Mouse (Mus musculus): ENCODE data around the gene Zfp287. TPM values are rescaled to one million over a fixed set of nuclear protein-coding genes. Genes with fewer than 3 reads are reported as not detected.
"Not testable (repeated sequence)": the region's sequence is repeated elsewhere in the genome, so short reads cannot be mapped to it uniquely, and the experiment has no call there.

Gene Zfp287
- 21.2 and 22.2 TPM in 2 replicates for polyA plus RNA-seq (2015; fragmentation: Nextera tagmentation; extraction: Ambion mirVana)

DNA sequence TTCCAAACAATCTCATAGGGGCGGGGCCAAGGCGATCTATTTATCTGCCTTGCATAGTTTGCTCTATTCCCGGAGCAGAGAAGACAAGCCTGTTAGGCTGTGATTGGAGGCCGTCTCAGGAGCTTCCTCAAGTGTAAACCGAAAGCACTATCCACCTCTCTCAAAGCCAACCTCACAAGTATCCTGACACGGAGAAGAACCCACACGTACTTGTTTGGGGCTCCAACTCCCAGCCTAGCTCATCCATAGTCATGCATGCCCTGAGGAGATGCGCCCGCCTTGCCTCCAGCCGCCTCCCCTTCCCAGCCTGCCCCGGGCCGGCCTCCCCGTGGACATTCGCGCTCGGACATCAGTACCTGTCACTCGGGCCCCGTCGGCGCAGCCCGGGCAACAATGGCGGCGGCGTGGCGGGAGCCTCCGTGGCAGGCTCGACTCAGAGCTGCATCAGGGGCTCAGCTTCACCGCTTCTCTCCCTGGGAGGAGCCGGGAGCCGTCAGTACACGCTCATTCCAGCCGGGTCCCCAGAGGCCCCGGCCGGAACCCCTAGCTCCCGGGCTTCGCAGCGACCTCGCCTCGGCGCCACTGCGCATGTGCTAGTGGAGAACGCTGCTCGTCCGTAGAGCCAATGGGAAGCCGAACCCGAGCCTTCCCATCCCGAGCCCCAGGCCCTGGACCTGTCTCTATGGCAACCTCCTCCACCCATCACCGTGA is at the start of gene Zfp287:
Gene Zfp287, minus strand, starts transcription at position 595 of the 711 bp plus-strand sequence.
- peaks cover 23% of the 10 kb centered on the region for H3K4me1 ChIP-seq (replicated peaks)
- ATAC-seq: peak; percentile 100
- WGBS: under 1% methylated on average over 48 of the region's 48 CpGs

DNA sequence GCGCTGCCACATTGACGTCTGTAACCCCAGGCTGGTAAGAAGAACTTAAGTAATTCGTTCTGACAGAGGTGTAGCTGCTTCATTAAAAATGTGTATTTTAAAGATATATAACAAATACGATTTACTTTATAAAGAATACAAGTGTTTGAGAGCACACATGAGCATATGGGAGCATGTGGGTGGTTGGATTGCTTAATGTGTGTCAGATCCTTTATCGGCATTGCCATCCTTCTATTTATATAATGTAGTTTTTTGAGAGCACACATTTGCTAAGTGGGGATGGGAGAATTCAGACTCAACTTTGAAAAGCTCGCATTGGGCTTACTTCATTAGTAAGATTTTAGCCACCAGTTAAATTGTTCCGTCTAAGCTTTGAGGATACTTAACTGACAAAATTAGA is 44.8 kb upstream of the Zfp287 start:
- WGBS: 95% methylated on average over 7 of the region's 7 CpGs
- Histone ChIP-seq H3K4me1 (replicated peaks) (no peaks in the 10 kb centered on the region), H3K27ac (no peak overlapping the region), H3K36me3 (peaks cover 60% of the 10 kb centered on the region), H3K4me2 (replicated peaks) (no peak overlapping the region), H3K27me3 (no peaks in the 10 kb centered on the region), H3K9ac (replicated peaks) (no peak overlapping the region), H3K4me3 (replicated peaks) (no peak overlapping the region), H3K9me3 (peaks cover 49% of the 10 kb centered on the region)
- ATAC-seq: no peak

More for the DNA sequence above, at the start of gene Zfp287:
- Histone ChIP-seq H3K36me3 (peaks cover 19% of the 10 kb centered on the region), H3K4me3 (replicated peaks) (peak within 1 kb of the TSS; percentile 78), H3K27me3 (0 out of 2 replicates have a peak, but pooled peaks cover 3% of the 10 kb centered on the region), H3K9ac (replicated peaks) (peak within 1 kb of the TSS; percentile 83), H3K27ac (peak within 1 kb of the TSS; percentile 96), H3K4me2 (replicated peaks) (peak within 1 kb of the TSS; percentile 72), H3K9me3 (no peaks in the 10 kb centered on the region)

DNA sequence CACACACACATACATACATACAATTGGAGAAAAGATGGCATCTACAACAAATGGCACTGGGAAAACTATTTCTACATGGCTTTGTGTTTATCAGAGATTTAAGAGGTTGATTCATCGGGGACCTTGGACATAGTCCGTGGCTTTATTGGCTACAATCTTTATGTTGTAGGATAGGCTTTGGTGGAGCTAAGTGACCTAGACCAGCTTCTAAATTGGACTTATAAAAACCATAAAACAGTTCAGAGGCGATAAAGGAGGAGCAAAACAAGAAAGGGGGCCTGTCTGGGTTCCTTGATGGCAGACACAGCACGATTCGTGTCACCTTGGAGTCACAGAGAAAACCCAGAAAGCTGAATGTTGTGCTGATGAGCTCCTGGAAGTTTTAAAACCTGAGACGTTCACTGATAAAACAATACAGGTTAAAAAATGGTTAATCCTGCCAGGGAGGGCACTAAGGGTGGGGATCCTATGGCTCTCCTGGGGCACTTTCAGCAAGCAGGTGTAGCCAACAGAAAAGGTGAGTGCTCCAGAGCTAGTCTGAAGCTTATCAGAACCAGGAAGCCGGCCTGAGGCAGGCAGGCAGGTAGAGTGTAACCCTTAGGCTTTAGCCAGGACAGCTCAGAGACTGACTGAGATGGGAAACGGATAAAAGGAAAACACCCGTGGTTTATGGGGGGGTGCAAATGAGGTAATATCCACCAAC is 29.2 kb upstream of the Zfp287 start:
- 79% methylated on average over 9 of the region's 9 CpGs for WGBS
- Histone ChIP-seq H3K27me3 (peaks cover 15% of the 10 kb centered on the region), H3K36me3 (no peaks in the 10 kb centered on the region), H3K4me1 (replicated peaks) (peaks cover 6% of the 10 kb centered on the region; the same call in 1 of the 2 replicates), H3K27ac (no peak overlapping the region), H3K9me3 (no peaks in the 10 kb centered on the region), H3K4me3 (replicated peaks) (no peak overlapping the region), H3K9ac (replicated peaks) (no peak overlapping the region), H3K4me2 (replicated peaks) (no peak overlapping the region)
- ATAC-seq: no peak

DNA sequence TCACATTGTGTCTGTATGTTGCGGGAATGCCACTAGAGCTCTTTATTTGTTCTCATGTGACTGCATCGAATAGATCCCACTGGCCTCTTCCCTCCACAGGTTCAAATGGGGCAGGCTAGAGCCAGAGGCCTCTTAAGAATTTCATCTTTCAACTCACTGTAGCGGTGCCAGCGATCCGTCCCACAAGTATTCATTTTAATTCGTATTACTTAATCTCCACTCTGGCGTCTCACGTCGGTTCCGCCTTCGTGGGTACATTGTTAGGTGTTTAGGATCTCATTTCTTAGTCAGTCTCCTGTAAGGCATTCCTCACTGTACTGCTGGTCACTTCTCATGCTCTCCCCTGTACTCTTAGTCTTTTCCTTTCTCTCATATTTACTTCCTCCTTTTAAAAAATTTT is 26.8 kb upstream of the Zfp287 start:
- ATAC-seq: no peak
- Histone ChIP-seq H3K27me3 (peaks cover 15% of the 10 kb centered on the region), H3K9ac (replicated peaks) (no peak overlapping the region), H3K27ac (no peak overlapping the region), H3K4me1 (replicated peaks) (peaks cover 6% of the 10 kb centered on the region; the same call in 1 of the 2 replicates), H3K4me3 (replicated peaks) (no peak overlapping the region), H3K36me3 (no peaks in the 10 kb centered on the region), H3K9me3 (no peaks in the 10 kb centered on the region), H3K4me2 (replicated peaks) (no peak overlapping the region)
- WGBS: 71% methylated on average over 11 of the region's 11 CpGs

DNA sequence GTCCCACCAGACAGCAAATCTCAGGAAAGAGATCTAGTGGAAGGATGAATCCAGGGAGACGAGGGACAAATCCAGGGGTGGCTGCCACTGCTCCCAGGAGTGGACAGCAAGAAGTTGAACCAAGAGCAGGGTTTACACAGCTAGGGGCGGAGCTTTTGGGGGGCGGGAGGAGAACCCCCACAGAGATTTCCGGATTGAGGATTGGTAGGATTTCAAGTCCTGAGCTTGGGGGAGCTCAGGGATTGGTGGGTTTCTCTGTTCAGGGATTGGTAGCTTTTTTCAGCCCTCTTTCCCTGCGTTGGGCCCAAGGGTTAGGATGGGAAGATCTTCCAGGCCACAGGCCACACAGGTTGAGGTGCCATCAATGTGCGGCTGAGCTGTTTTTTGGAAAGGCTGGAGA is 26.2 kb upstream of the Zfp287 start:
- Histone ChIP-seq H3K4me2 (replicated peaks) (no peak overlapping the region), H3K27ac (no peak overlapping the region), H3K4me3 (replicated peaks) (no peak overlapping the region), H3K36me3 (no peaks in the 10 kb centered on the region), H3K4me1 (replicated peaks) (peaks cover 6% of the 10 kb centered on the region; the same call in 1 of the 2 replicates), H3K9me3 (no peaks in the 10 kb centered on the region), H3K9ac (replicated peaks) (no peak overlapping the region), H3K27me3 (peaks cover 15% of the 10 kb centered on the region)
- no peak for ATAC-seq
- 82% methylated on average over 6 of the region's 6 CpGs for WGBS

DNA sequence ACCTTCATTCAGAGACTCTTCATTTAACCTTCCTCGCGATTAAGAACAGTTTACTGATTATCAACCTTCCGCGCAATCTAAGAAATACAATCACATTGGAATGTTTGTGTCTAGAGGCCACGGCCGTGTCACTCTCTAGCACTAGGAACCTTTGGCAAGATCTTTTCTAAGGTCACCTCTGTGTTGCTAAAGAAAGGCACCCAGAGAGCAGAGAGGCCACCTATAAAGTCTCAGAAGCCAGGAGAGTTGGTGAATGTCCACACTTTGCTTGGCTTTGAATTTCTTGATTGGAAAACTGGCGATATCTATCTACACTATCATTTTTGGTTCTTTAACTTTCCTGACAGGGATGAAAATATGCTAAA is 25.4 kb upstream of the Zfp287 start:
- peaks cover 15% of the 10 kb centered on the region for H3K27me3 ChIP-seq
- no peak; the same call in 1 of the 2 replicates for ATAC-seq
- peak overlapping the region; percentile 51; the same call in 1 of the 2 replicates for H3K9ac ChIP-seq (replicated peaks)
- H3K36me3 ChIP-seq: no peaks in the 10 kb centered on the region
- H3K4me2 ChIP-seq (replicated peaks): peak overlapping the region; percentile 55
- H3K4me3 ChIP-seq (replicated peaks): peak overlapping the region; percentile 36
- peaks cover 6% of the 10 kb centered on the region; the same call in 1 of the 2 replicates for H3K4me1 ChIP-seq (replicated peaks)
- H3K9me3 ChIP-seq: no peaks in the 10 kb centered on the region
- WGBS: 7% methylated on average over 7 of the region's 7 CpGs
- H3K27ac ChIP-seq: no peak overlapping the region

DNA sequence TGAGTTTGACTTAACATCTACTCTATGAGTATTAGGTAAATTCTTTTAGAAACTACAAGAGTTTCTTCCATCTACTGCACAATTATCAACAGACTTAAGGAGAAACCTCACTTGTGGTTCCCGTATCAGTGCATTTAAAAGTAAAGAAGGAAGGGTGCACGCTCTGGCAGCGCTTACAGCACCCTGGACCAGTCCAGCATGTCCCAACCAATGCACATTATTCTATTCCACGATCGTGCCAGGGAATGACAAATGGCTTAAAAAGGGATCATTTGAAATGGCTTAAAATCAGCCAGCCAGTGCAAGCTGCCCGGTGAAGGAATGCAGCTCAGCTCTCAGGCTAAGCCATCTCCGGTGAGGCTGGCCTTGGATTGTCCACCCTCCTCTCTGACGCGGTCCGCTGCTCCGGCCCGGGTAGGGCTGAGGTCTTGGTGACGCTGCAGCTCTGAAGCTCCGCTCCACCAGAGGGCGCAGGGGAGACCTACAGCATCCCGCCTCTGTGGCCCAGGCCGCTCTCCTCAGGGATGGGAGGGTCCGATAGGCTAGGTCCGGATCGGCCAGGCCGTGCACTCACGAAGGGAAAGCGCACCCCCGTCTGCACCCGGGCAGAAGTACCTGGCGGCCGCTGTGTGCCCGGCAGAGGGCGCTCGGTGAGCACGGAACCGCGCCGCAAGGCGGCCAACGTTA is 24.9 kb upstream of the Zfp287 start:
- Histone ChIP-seq H3K9me3 (no peaks in the 10 kb centered on the region), H3K27ac (no peak overlapping the region)
- 7% methylated on average over 36 of the region's 36 CpGs for WGBS

DNA sequence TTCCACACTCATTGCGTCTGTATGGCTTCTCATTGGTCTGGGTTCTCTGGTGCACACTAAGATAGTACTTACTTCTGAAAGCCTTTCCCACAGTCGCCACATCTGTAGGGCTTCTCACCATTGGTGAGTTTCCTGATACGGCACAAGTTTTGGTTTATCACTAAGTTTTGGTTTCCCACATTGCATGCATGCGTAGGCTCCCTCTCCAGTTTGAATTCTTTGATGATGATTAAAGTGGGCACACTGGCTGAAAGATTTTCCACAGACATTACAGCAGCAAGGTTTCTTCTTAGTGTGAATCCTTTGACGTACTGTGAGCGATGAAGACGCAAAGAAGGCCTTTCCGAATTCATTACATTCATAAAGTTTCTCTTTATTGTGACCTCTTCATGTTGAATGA is 21.1 kb upstream of the Zfp287 start, which contains the start of gene Gm10428:
Gene Gm10428, plus strand, starts transcription at position 321 of the 400 bp plus-strand sequence.
- Histone ChIP-seq H3K36me3 (no peaks in the 10 kb centered on the region), H3K4me3 (replicated peaks) (no peak within 1 kb of the TSS), H3K27ac (no peak within 1 kb of the TSS), H3K4me1 (replicated peaks) (peaks cover 6% of the 10 kb centered on the region; the same call in 1 of the 2 replicates), H3K4me2 (replicated peaks) (no peak within 1 kb of the TSS), H3K27me3 (peaks cover 10% of the 10 kb centered on the region), H3K9me3 (no peaks in the 10 kb centered on the region), H3K9ac (replicated peaks) (no peak within 1 kb of the TSS)
- ATAC-seq: no peak
- WGBS: 90% methylated on average over 8 of the region's 8 CpGs

More for the DNA sequence above, 24.9 kb upstream of the Zfp287 start:
- H3K9ac ChIP-seq (replicated peaks): peak overlapping the region; percentile 51
- peaks cover 6% of the 10 kb centered on the region; the same call in 1 of the 2 replicates for H3K4me1 ChIP-seq (replicated peaks)
- peak overlapping the region; percentile 55 for H3K4me2 ChIP-seq (replicated peaks)
- H3K36me3 ChIP-seq: no peaks in the 10 kb centered on the region
- peaks cover 15% of the 10 kb centered on the region for H3K27me3 ChIP-seq
- peak overlapping the region; percentile 36 for H3K4me3 ChIP-seq (replicated peaks)
- ATAC-seq: peak; percentile 100

DNA sequence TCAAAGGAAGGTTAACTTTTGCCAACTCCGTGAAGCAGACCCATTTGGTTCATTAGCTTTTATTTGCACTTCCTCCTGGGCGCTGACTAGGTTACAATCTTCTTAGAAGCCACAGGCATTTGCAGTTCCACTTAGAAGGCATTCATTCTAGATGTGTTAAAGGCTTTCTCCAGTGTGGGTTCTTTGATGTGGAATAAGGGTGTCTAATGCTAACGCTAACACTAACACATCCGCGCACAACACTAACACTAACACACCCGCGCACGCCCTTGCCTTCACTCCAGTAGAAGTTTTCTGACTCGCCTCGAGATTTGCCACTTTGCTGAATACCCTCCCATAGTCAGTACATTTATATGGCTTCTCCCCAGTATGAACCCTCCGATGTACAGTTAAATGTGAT is 20.5 kb upstream of the Zfp287 start:
- H3K4me2 ChIP-seq (replicated peaks): no peak overlapping the region
- H3K9me3 ChIP-seq: no peaks in the 10 kb centered on the region
- no peak for ATAC-seq
- 79% methylated on average over 11 of the region's 11 CpGs for WGBS
- H3K4me3 ChIP-seq (replicated peaks): no peak overlapping the region
- no peak overlapping the region for H3K27ac ChIP-seq
- H3K9ac ChIP-seq (replicated peaks): no peak overlapping the region
- peaks cover 9% of the 10 kb centered on the region; the same call in 1 of the 2 replicates for H3K27me3 ChIP-seq
- H3K4me1 ChIP-seq (replicated peaks): peaks cover under 1% of the 10 kb centered on the region; the same call in 1 of the 2 replicates
- H3K36me3 ChIP-seq: no peaks in the 10 kb centered on the region

DNA sequence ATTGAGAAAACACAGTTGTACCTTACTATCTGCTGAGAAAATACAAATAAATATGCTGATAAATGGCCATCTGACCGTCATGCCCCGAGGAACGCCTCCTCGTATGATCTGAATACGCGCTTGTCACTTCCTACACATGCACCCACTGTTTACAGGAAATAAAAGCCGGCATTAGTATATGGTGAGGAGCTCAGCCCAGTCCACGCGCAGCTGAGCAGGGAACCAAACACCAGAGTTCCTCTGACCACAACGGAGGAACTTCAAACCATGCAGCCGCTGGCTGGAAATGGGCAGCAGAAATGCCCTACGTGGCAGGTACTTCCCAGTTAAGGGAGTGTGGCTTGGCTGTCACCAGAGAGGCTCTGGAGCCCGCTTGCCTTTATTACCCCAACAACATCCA is 17.7 kb upstream of the Zfp287 start:
- H3K4me2 ChIP-seq (replicated peaks); ATAC-seq: not testable (repeated sequence)
- WGBS: 92% methylated on average over 13 of the region's 13 CpGs

DNA sequence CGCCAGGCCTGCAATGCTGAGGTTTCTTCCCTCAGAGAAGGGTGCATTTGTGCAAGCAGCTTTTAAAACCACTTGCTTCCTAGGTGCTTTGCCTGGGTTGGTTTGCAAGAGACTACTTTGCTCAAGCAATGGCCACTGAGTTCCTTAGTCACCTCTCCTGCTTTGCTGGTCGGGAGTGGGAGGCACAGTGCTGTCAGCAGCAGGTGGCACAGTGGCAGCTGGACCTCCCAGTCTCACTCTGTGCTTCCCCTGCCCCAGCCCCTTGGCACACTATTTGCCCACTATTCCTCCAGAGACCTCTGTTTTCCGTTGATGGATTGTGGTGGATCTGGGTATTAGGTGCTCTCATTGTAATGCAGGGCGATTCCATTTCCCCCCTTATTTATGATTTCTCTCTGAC is 16.4 kb upstream of the Zfp287 start:
- WGBS: 77% methylated on average over 4 of the region's 4 CpGs

More for the DNA sequence above, 17.7 kb upstream of the Zfp287 start:
- not testable (repeated sequence) for H3K9me3 ChIP-seq; H3K36me3 ChIP-seq; H3K4me3 ChIP-seq (replicated peaks); H3K9ac ChIP-seq (replicated peaks); H3K4me1 ChIP-seq (replicated peaks); H3K27ac ChIP-seq; H3K27me3 ChIP-seq

More for the DNA sequence above, 16.4 kb upstream of the Zfp287 start:
- no peaks in the 10 kb centered on the region for H3K36me3 ChIP-seq
- H3K4me2 ChIP-seq (replicated peaks): no peak overlapping the region
- H3K9ac ChIP-seq (replicated peaks): no peak overlapping the region
- peaks cover 7% of the 10 kb centered on the region for H3K4me1 ChIP-seq (replicated peaks)
- H3K4me3 ChIP-seq (replicated peaks): no peak overlapping the region
- no peaks in the 10 kb centered on the region for H3K9me3 ChIP-seq
- ATAC-seq: no peak
- peaks cover 10% of the 10 kb centered on the region; the same call in 1 of the 2 replicates for H3K27me3 ChIP-seq
- H3K27ac ChIP-seq: no peak overlapping the region

Measured in midbrain, embryonic 13.5 days (tissue).